Mouse (Mus musculus): Measurements from ENCODE around the gene Ninj2.

DNA sequence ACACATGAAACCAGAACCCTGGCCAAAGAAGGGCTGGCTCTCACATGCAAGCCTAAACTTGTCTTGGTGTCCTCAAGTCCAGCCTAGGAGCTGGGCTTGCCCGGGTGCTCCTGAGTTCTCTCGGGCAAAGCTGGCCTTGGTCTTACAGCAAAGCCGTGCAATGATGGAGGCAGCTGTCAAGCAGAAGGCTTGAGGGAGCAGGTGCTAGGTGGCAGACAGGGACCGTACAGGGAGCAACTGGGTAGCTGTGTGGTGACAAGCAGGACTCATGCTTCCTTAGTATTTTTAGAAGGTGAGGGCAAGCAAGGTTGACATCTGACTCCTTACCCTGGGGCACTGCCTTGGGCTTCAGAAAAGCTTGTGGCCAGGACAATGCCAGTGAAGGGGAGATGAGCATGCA lies 90.6 kb downstream of the Ninj2 start:
- TF ChIP-seq POLR2AphosphoS2 (IDR thresholded peaks at IDR 0.05; ENCODE audit: low read length): no peak
- no peak for TF ChIP-seq CTCF (IDR thresholded peaks at IDR 0.05 in 2 of 3, conservative IDR thresholded peaks at IDR 0.05 in 1 of 3; ENCODE audit: control insufficient read depth in 1 of 3, insufficient read depth in 1 of 3, low read depth in 2 of 3, low read length in 3 of 3, poor library complexity in 1 of 3, severe bottlenecking in 1 of 3)
- TF ChIP-seq MEF2A (IDR thresholded peaks at IDR 0.05; ENCODE audit: extremely low read depth, insufficient replicate concordance, low read depth, low read length, poor library complexity, severe bottlenecking): no peak
- no peak for TF ChIP-seq SIN3A (IDR thresholded peaks at IDR 0.05; ENCODE audit: low read length)
- TF ChIP-seq MAX (IDR thresholded peaks at IDR 0.05; ENCODE audit: low read length): no peak

Measured in MEL (cell line).